Mouse (Mus musculus): ENCODE results near the gene Adcy10.

The Adcy10 gene

GRCm38 (mm10) chr1:165536079-165536675, 51.2 kb downstream of the Adcy10 start:
- no peak for DNase-seq (ENCODE audit: low spot score in 2 of 2)

GRCm38 (mm10) chr1:165537241-165537807, 52.3 kb downstream of the Adcy10 start:
- no peak for DNase-seq (ENCODE audit: low spot score in 2 of 2)

GRCm38 (mm10) chr1:165556711-165557110, 71.7 kb downstream of the Adcy10 start:
- no peak for DNase-seq (ENCODE audit: low spot score in 2 of 2)

- DNase-seq (ENCODE audit: low spot score in 2 of 2), result peak in 1 of 2 experiments; percentile 7
Observed at GRCm38 (mm10) chr1:165559073-165559472, 74.1 kb downstream of the Adcy10 start.

GRCm38 (mm10) chr1:165565283-165565682, 80.3 kb downstream of the Adcy10 start:
- DNase-seq (ENCODE audit: low spot score in 2 of 2), result no peak

- DNase-seq (ENCODE audit: low spot score in 2 of 2), result no peak
Observed at GRCm38 (mm10) chr1:165567466-165567865, 82.5 kb downstream of the Adcy10 start.

- DNase-seq (ENCODE audit: low spot score in 2 of 2), result no peak
Observed at GRCm38 (mm10) chr1:165576005-165576404, 91.0 kb downstream of the Adcy10 start.

GRCm38 (mm10) chr1:165576459-165577112, 91.6 kb downstream of the Adcy10 start:
- DNase-seq (ENCODE audit: low spot score in 2 of 2), result no peak

- DNase-seq (ENCODE audit: low spot score in 2 of 2), result no peak
Observed at GRCm38 (mm10) chr1:165579332-165579731, 94.3 kb downstream of the Adcy10 start.

- DNase-seq (ENCODE audit: low spot score in 2 of 2), result no peak
Observed at GRCm38 (mm10) chr1:165581255-165581654, 96.3 kb downstream of the Adcy10 start.

- DNase-seq (ENCODE audit: low spot score in 2 of 2), result peak; percentile 73 to 89
Observed at GRCm38 (mm10) chr1:165583529-165584184, 98.7 kb downstream of the Adcy10 start.

- no peak for DNase-seq (ENCODE audit: low spot score in 2 of 2)
Observed at GRCm38 (mm10) chr1:165585389-165586104, 100.6 kb downstream of the Adcy10 start.

- DNase-seq (ENCODE audit: low spot score in 2 of 2), result no peak
Observed at GRCm38 (mm10) chr1:165586366-165586765, 101.4 kb downstream of the Adcy10 start.

GRCm38 (mm10) chr1:165587845-165588244, 102.9 kb downstream of the Adcy10 start:
- no peak for DNase-seq (ENCODE audit: low spot score in 2 of 2)

GRCm38 (mm10) chr1:165589280-165590048, 104.5 kb downstream of the Adcy10 start:
- no peak for DNase-seq (ENCODE audit: low spot score in 2 of 2)

- DNase-seq (ENCODE audit: low spot score in 2 of 2), result no peak
Observed at GRCm38 (mm10) chr1:165590760-165591159, 105.8 kb downstream of the Adcy10 start.

- no peak for DNase-seq (ENCODE audit: low spot score in 2 of 2)
Observed at GRCm38 (mm10) chr1:165592295-165593082, 107.5 kb downstream of the Adcy10 start.

GRCm38 (mm10) chr1:165594699-165595421, 109.9 kb downstream of the Adcy10 start:
- no peak for DNase-seq (ENCODE audit: low spot score in 2 of 2)

- DNase-seq (ENCODE audit: low spot score in 2 of 2), result no peak
Observed at GRCm38 (mm10) chr1:165601775-165602280, 116.8 kb downstream of the Adcy10 start.

All from cerebellum, postnatal 4 days (tissue).